Mouse (Mus musculus) ES-Bruce4 (cell line): Measurements from ENCODE around the gene Gosr2.

ENCODE experiments used
- CTCF ChIP-seq: IDR thresholded peaks from one replicate; pipeline ENCODE4 v1.8.1; 2011; ENCODE audit warnings: low read depth, low read length
- EP300 ChIP-seq: IDR thresholded peaks from 2 replicates; pipeline ENCODE4 v1.6.1; 2011; ENCODE audit warnings: low read depth, low read length; ENCODE audit not compliant: insufficient read depth
- POLR2A ChIP-seq: IDR thresholded peaks from one replicate; pipeline ENCODE4 v1.8.1; 2011; ENCODE audit warnings: low read length; ENCODE audit not compliant: insufficient read depth

DNA sequence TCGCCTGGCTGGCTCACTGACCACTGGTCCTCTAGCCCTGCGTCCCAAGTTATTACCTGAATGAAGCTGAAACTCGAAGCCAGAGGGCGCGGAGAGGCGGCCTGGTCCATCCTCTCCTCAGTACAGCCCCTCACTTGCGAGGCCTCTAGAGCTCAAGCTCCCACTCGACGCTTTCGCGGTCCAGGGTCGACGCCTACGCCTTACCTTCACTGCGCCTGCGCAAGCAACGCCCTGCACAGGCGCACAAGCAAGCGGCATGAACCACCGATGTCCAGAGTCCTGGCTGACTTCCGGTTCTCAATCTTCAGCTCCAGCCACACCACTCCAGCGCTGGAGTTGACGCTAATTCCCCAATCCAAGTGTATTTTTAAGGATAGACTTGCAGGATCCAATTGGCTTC lies 70.2 kb downstream of the Gosr2 start:
- TF ChIP-seq POLR2A (no peak), CTCF (no peak), EP300 (no peak)
